Mouse (Mus musculus) E14TG2a.4 (cell line): ENCODE results near the gene Add2.

Experiments
- CTCF ChIP-seq: conservative IDR thresholded peaks from 2 replicates; pipeline ENCODE4 v1.5.1; 2014; ENCODE audit warnings: low read length
- NANOG ChIP-seq: IDR thresholded peaks from 2 replicates; pipeline ENCODE4 v1.6.1; 2014; ENCODE audit warnings: borderline replicate concordance, low read length, mixed read lengths

GRCm38 (mm10) chr6:86097155-86097554, 68.7 kb downstream of the Add2 start:
- TF ChIP-seq CTCF (no peak), NANOG (no peak)
